25 mouse cellular contexts compared by ENCODE assay signal in genomic region chr11:81330982-81331381, GRCm38 (mm10).
DNase-seq lines count a peak whose midpoint lies in the region; ATAC-seq and TF ChIP-seq lines count a peak whose summit lies in the region.
"Had no signal": no experiment of that assay in that cellular context is flagged by ENCODE, and none has a peak within 500 bp of the region (broad histone marks: within the 10 kb centered on the region; RNA-seq: fewer than 3 reads in every experiment).

No protein-coding gene starts in this region.

- ATAC-seq in cerebellum, adult (ENCODE audit: insufficient number of reproducible peaks, low FRiP score, low TSS enrichment): no peak
- ATAC-seq: forebrain, embryonic 14.5 days; forebrain, embryonic 16.5 days; Patski had no signal

- 0 out of 2 replicates have a peak, but pooled peaks cover 1% of the 10 kb centered on the region for H3K27me3 ChIP-seq in ES-Bruce4 (ENCODE audit: control insufficient read depth, insufficient read depth, low read length, poor library complexity, severe bottlenecking)
- H3K27me3 ChIP-seq: embryonic facial prominence, embryonic 13.5 days; embryonic facial prominence, embryonic 15.5 days; forebrain, embryonic 12.5 days had no signal

- no peak overlapping the region for H3K9ac ChIP-seq in ES-Bruce4 (ENCODE audit: low read depth, poor library complexity, severe bottlenecking)
- H3K9ac ChIP-seq: embryonic facial prominence, embryonic 13.5 days; embryonic facial prominence, embryonic 15.5 days; forebrain, embryonic 12.5 days had no signal

- no peak for TF ChIP-seq CTCF in ES-Bruce4 (IDR thresholded peaks at IDR 0.05; ENCODE audit: low read depth, low read length)

- peaks cover 2% of the 10 kb centered on the region for H3K4me1 ChIP-seq in ES-Bruce4 (ENCODE audit: control insufficient read depth, insufficient read depth, low read length)
- H3K4me1 ChIP-seq: embryonic facial prominence, embryonic 13.5 days; embryonic facial prominence, embryonic 15.5 days; forebrain, embryonic 10.5 days had no signal

- no peaks in the 10 kb centered on the region for H3K9me3 ChIP-seq in ES-Bruce4 (replicated peaks; ENCODE audit: control insufficient read depth, insufficient read depth, low read length, poor library complexity, severe bottlenecking)
- H3K9me3 ChIP-seq: embryonic facial prominence, embryonic 13.5 days; embryonic facial prominence, embryonic 15.5 days; forebrain, embryonic 10.5 days; forebrain, embryonic 12.5 days had no signal

- TF ChIP-seq POLR2A in ES-Bruce4 (IDR thresholded peaks at IDR 0.05; ENCODE audit: insufficient read depth, low read length): no peak

- H3K27ac ChIP-seq in ES-Bruce4 (ENCODE audit: insufficient read depth, low read length): no peak overlapping the region
- H3K27ac ChIP-seq: embryonic facial prominence, embryonic 13.5 days; embryonic facial prominence, embryonic 15.5 days; forebrain, embryonic 10.5 days; forebrain, embryonic 12.5 days had no signal

- TF ChIP-seq EP300 in ES-Bruce4 (IDR thresholded peaks at IDR 0.05; ENCODE audit: insufficient read depth, low read depth, low read length): peak; percentile 37; the same call in 1 of the 2 replicates

- no peak overlapping the region for H3K4me3 ChIP-seq in ES-Bruce4 (ENCODE audit: low read depth, low read length)
- H3K4me3 ChIP-seq: embryonic facial prominence, embryonic 13.5 days; embryonic facial prominence, embryonic 15.5 days; erythroblast, embryonic 14.5 days; forebrain, embryonic 10.5 days; forebrain, embryonic 12.5 days had no signal

- intact Hi-C loops in left cerebral cortex, postnatal 10 days (cut with DNase I): no loop called here

- H3K36me3 ChIP-seq in ES-Bruce4 (ENCODE audit: control insufficient read depth, insufficient read depth, low read length, poor library complexity, severe bottlenecking): no peaks in the 10 kb centered on the region
- H3K36me3 ChIP-seq: embryonic facial prominence, embryonic 13.5 days; embryonic facial prominence, embryonic 15.5 days; forebrain, embryonic 10.5 days; forebrain, embryonic 12.5 days; G1E had no signal

- DNase-seq in ES-CJ7 (ENCODE audit: low read depth, low spot score) (peak; percentile 52), R1 (ENCODE audit: low read depth, low spot score) (peak; percentile 39), ZHBTc4 (ENCODE audit: low read depth, low spot score) (peak; percentile 65)
- DNase-seq in cerebellum, adult 9-10 months: no peak
- no peak for DNase-seq in left cerebral cortex, postnatal 10 days (ENCODE audit: extremely low spot score in 1 of 2, low spot score in 2 of 2)
- DNase-seq: adrenal gland, adult 2 months; adrenal gland, postnatal 10 days; adrenal gland, postnatal 25 days; cerebellum, adult 11-12 months; cerebellum, adult 2 months; cerebellum, adult 9-11 months; cerebellum, postnatal 14 days; cerebellum, postnatal 36 days; embryo, embryonic 11 days had no signal

Comparison
In these comparisons a context has a peak if more than half of its experiments do, and no peak if none do; other contexts are left out.
1. DNase-seq: peak in ES-CJ7 (single experiment), R1 (single experiment) and ZHBTc4 (single experiment); none in cerebellum, adult 9-10 months (single experiment) and left cerebral cortex, postnatal 10 days (0 of 2).